Mouse (Mus musculus): ENCODE results near the gene Kif26b.
A peak's percentile ranks its signal among the peaks of the same experiment; 100 is the strongest.

Kif26b gene

DNA sequence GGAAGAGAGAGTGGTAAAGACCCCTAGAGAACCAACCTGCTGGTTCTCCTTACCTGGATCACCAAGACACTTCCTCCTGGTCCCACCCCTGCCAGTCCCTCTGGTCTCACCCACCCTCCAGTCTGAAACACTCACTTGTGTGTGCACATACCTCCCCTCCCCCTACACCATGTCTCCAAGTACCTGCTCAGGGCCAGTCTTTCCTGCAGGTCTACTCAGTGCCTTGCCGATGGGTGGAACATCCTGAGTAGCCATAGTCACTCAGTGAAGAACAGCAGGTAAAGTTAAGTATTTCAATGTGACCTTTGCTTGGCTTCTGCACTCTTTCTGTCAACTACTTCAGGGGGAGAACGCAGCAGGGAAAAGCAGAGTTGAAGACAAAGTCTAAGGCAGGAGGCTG lies 268.5 kb downstream of the Kif26b start:
- DNase-seq: no peak

- DNase-seq: peak; percentile 81 to 91
Measured at GRCm38 (mm10) chr1:178798333-178798732, 269.4 kb downstream of the Kif26b start.

DNA sequence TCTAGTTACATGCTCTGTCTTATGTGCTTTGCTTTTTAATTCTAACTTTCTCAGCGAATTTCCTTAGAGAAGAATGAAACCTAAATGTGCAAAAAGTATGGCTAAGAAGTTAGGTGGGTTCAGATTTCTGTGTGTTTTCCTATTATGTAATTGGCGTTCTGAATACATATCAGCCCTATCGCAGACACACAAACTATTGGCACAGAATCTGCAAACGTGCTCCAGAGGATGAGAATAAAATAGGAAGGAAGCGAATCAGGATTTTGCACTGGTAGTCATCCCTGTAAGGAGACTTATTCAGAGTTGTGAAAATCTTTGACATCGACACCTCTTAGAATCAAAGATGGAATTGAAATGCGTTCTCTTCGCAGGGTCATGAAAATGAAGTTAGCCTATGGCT lies 270.0 kb downstream of the Kif26b start:
- peak; percentile 27 to 46 for DNase-seq

GRCm38 (mm10) chr1:178799836-178800552 lies 271.1 kb downstream of the Kif26b start:
- peak; percentile 45 to 48 for DNase-seq

DNA sequence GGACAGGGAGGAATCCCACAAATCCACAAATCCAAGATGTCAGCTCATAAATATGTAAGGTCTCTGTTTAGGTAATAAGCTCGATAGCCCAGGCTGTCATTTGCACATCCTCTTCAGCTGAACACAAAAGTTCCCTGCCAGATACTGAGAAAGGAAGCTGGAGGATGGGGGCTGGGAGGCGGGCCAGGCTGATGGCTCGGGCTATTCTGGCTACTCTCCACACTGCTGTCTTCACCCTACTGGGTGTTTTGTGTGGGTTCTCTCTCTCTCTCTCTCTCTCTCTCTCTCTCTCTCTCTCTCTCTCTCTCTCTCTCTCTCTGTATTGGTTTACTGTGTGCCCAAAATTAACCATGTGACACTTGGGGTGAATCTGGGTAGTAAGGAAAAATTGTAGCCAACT lies 274.2 kb downstream of the Kif26b start:
- DNase-seq: peak; percentile 58 to 59

GRCm38 (mm10) chr1:178817476-178817875 lies 288.6 kb downstream of the Kif26b start:
- DNase-seq: no peak

DNA sequence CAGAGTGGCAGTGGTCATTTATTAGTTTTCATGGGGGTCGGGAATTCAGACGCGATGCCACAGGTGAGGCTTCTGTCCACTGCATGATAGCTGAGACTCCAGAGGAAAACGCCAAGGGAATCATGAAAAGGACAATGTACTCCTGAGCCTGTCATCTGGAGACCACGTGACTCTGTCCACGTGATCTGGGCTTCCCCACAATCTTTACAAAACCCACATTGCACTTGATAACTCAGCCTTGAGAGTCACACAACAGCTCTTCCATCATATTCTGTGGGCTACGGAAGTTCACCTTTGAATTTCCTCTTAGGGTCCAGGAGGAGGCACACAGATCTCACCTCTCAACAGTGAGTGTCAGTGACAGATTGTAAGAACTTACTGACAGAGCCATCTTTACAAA lies 290.1 kb downstream of the Kif26b start:
- no peak for DNase-seq

- no peak for DNase-seq
Measured at GRCm38 (mm10) chr1:178820079-178820478, 291.2 kb downstream of the Kif26b start.

DNA sequence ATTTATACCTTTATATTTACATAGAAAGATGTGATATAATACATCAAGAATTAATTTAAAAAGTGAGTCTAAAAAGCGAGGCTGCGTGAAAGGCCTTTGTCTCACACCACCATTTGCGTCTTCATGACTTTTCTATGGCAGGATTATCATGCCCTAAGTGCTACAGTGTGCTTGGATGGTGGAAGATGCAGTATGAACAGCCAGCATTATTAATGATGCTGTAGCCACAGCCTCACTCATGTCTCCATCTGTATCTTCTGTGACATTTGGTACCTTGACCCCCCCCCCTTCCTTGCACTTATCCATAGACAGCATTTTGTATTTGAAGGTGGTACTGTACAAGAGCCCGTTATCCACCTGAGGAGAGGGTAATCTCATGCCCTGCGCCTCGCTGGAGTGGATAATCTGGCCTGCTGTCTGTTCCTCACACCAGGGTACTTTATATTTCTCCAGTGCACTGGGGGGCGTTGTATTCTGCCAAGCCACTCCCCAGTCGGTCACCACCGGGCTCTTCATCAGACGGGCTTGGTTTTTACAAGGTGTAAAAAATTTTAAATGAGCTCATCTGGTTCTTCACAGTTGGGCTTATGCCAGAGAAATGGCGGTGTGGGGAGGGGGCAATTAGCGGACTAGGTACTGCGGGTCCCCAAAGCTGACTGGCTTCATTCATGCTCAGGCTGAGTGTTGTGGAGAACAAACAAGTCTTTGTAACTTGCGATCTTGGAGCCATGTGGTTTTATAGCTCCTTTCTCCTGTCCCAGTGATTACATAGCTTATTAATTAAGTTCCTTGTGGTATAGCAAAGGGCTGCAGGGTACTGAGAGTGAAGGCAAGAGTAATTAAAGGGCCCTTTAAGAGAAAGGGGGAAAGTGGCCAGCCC lies 291.9 kb downstream of the Kif26b start:
- no peak for DNase-seq

DNA sequence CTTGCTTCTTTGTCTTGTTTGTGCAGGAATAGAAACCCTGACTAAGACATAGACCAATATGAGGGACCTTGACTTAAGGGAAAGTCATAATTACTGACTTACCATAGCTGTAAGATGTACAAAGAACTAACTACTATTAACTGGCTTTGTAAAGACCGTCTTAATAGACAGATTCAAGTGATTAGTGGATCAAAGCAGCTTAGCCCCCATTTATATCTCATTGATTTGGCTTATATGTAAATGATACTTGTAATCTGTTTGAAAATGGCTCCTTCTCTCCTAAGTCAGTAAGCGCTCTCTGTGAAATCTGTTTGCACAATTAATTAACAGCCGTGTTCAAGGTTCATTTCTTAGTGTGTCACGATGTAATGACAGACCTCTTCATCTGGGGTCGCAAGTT lies 295.9 kb downstream of the Kif26b start:
- DNase-seq: no peak

- no peak for DNase-seq
Measured at GRCm38 (mm10) chr1:178827223-178827622, 298.3 kb downstream of the Kif26b start.

- no peak for DNase-seq
Measured at GRCm38 (mm10) chr1:178829456-178829855, 300.5 kb downstream of the Kif26b start.

- no peak for DNase-seq
Measured at GRCm38 (mm10) chr1:178832571-178832970, 303.6 kb downstream of the Kif26b start.

DNA sequence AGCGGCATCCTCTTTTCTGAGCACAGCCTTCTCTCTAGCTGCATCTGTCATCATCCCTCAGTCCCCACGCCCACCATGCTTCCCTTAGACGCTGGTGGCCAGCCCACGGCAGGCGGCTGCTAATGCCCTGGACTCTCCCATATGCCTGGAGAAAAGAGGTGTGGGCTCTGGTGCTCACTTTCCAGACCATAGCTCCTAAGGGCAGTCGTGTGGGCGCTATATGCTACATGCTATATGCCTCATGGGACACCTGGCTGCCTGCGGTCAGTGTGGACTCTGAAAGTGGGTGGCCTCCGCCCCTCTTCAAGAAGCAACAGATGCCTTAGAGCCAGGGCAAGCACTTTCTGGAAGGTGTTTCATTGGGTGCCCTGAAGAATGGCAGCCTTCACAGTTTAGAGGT lies 306.9 kb downstream of the Kif26b start:
- DNase-seq: no peak

DNA sequence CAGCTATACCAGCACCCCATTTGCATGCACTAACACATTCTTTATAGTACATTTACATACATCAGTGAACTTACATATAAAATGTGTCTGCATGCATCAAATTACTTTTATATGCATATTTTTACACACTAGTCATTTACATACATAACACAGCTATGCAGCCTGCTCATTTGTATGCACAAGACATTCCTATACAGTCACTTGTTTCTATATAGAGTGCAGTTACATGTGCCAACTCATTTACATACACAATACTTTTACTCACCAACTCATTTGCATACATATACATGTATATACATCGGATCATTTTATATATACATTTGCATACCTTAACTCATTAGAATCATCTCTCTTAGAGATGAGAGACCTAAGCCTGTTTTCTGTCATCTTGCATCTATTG lies 308.1 kb downstream of the Kif26b start:
- no peak for DNase-seq

GRCm38 (mm10) chr1:178838696-178839320 lies 309.9 kb downstream of the Kif26b start:
- peak in 1 of 2 experiments; percentile 12 for DNase-seq

DNA sequence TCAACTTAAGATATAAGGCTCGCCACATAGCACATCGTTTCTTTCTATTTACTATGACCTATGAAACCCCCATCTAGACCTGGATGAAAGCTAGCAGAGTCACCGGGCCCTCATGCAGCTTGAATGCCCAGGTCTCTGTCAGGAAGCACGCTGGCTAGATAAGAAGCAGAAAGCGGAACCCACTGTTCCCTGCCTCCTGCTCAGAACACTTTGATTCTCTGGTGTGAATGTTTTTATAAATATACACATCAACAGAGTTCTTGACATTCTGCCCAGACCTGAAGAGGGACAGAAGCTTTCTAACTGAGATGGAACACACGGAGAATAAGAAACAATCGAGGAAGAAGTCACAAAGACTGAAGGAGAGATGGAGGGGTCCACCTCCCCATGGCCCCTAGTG lies 311.4 kb downstream of the Kif26b start:
- DNase-seq: peak in 1 of 2 experiments; percentile 22

GRCm38 (mm10) chr1:178844839-178845238 lies 315.9 kb downstream of the Kif26b start:
- DNase-seq: no peak

- no peak for DNase-seq
Measured at GRCm38 (mm10) chr1:178847569-178847968, 318.6 kb downstream of the Kif26b start.

DNA sequence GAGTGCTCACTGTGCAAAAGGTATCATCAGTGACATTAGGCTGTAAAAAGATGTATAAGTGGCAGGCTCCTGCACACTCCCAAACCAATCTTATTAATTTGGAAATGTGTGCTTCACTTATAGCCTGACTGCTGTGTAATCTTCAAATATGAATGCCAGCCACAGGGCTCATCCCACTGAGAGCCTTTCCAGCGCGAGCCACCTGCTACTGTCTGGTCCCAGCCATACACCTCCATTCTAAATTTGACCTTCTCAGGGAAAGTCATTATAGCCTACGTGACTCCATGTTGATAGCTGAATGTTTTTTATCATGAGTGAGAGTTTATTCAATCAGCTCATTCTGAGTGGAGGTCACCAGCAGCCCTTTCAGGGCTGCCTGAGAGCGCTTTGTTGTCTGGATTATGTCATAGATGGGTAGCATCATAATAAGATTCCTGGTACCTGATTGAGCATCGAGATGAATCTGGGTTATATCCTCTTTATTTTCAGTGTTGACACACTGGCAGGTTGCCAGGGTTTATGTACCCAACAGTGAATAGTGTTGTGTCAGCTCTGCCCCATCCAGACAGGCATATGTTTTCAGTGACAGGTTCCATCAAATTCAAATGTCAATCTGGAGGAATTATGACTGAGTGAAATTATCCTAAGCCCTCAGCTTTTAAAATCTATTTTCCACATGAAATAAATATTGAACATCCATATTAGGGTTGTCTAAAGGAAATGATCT lies 319.6 kb downstream of the Kif26b start:
- DNase-seq: peak; percentile 36 to 52

- no peak for DNase-seq
Measured at GRCm38 (mm10) chr1:178850569-178850968, 321.6 kb downstream of the Kif26b start.

- no peak for DNase-seq
Measured at GRCm38 (mm10) chr1:178854936-178855335, 326.0 kb downstream of the Kif26b start.

DNA sequence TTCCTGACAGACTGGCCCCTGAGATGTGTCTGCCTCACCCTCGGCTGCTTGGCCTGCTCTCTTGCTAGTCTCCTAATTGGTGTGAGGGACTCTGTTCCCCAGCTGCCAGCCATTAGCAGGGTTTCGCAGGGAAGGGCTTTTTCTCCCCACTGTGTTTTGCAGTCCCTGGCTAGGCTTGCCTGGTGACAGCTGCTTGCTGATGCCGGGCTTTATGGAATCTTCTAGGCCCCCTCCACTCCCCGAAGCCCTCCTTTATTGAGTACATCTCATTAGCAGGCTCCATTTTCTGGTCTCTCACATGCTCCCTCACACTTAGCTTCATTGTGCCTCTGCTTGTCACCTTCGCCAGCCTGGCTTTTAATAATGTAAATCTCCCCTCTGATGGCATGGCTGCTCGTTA lies 327.0 kb downstream of the Kif26b start:
- DNase-seq: no peak
